Mouse (Mus musculus): ENCODE measurements around the gene Peli2. TPM values are rescaled to one million over a fixed set of nuclear protein-coding genes. Genes with fewer than 3 reads are reported as not detected.

Peli2 gene
- total RNA-seq, 2 experiments from 2014 or later = 13.5 to 21.0 TPM

- intact Hi-C loops (cut with DNase I) = no loop called here
- no peak for DNase-seq (ENCODE audit: low spot score in 2 of 2)
Observed at GRCm38 (mm10) chr14:48172026-48172425, 51.4 kb downstream of the Peli2 start.

- DNase-seq (ENCODE audit: low spot score in 2 of 2) = no peak
- intact Hi-C loops (cut with DNase I) = no loop called here
Observed at GRCm38 (mm10) chr14:48172876-48173275, 52.3 kb downstream of the Peli2 start.

- no peak for DNase-seq (ENCODE audit: low spot score in 2 of 2)
- intact Hi-C loops (cut with DNase I) = no loop called here
Observed at GRCm38 (mm10) chr14:48173840-48174239, 53.2 kb downstream of the Peli2 start.

- DNase-seq (ENCODE audit: low spot score in 2 of 2) = no peak
- intact Hi-C loops (cut with DNase I) = no loop called here
Observed at GRCm38 (mm10) chr14:48174356-48174755, 53.7 kb downstream of the Peli2 start.

GRCm38 (mm10) chr14:48175115-48175514, 54.5 kb downstream of the Peli2 start:
- intact Hi-C loops (cut with DNase I) = no loop called here
- DNase-seq (ENCODE audit: low spot score in 2 of 2) = no peak

GRCm38 (mm10) chr14:48178304-48178995, 57.8 kb downstream of the Peli2 start:
- intact Hi-C loops (cut with DNase I) = no loop called here
- DNase-seq (ENCODE audit: low spot score in 2 of 2) = no peak

GRCm38 (mm10) chr14:48179021-48179420, 58.4 kb downstream of the Peli2 start:
- intact Hi-C loops (cut with DNase I) = no loop called here

GRCm38 (mm10) chr14:48186302-48186701, 65.7 kb downstream of the Peli2 start:
- no peak for DNase-seq (ENCODE audit: low spot score in 2 of 2)
- intact Hi-C loops (cut with DNase I) = loop anchor here (5.0 kb wide), 1 partner anchor 114 kb away; no protein-coding TSS in a partner anchor

More at GRCm38 (mm10) chr14:48179021-48179420, 58.4 kb downstream of the Peli2 start:
- no peak for DNase-seq (ENCODE audit: low spot score in 2 of 2)

GRCm38 (mm10) chr14:48187100-48187499, 66.5 kb downstream of the Peli2 start:
- intact Hi-C loops (cut with DNase I) = loop anchor here (5.0 kb wide), 1 partner anchor 115 kb away; no protein-coding TSS in a partner anchor
- DNase-seq (ENCODE audit: low spot score in 2 of 2) = peak in 1 of 2 experiments; percentile 16

GRCm38 (mm10) chr14:48189330-48189729, 68.7 kb downstream of the Peli2 start:
- intact Hi-C loops (cut with DNase I) = loop anchor here (5.0 kb wide), 1 partner anchor 117 kb away; no protein-coding TSS in a partner anchor
- DNase-seq (ENCODE audit: low spot score in 2 of 2) = peak in 1 of 2 experiments; percentile 83

GRCm38 (mm10) chr14:48190946-48191345, 70.3 kb downstream of the Peli2 start:
- intact Hi-C loops (cut with DNase I) = no loop called here
- DNase-seq (ENCODE audit: low spot score in 2 of 2) = no peak

GRCm38 (mm10) chr14:48191925-48192324, 71.3 kb downstream of the Peli2 start:
- intact Hi-C loops (cut with DNase I) = no loop called here
- DNase-seq (ENCODE audit: low spot score in 2 of 2) = no peak

- intact Hi-C loops (cut with DNase I) = no loop called here
- no peak for DNase-seq (ENCODE audit: low spot score in 2 of 2)
Observed at GRCm38 (mm10) chr14:48196804-48197203, 76.2 kb downstream of the Peli2 start.

GRCm38 (mm10) chr14:48197287-48197686, 76.7 kb downstream of the Peli2 start:
- intact Hi-C loops (cut with DNase I) = no loop called here
- no peak for DNase-seq (ENCODE audit: low spot score in 2 of 2)

- intact Hi-C loops (cut with DNase I) = no loop called here
- no peak for DNase-seq (ENCODE audit: low spot score in 2 of 2)
Observed at GRCm38 (mm10) chr14:48198190-48198954, 77.7 kb downstream of the Peli2 start.

GRCm38 (mm10) chr14:48198957-48199356, 78.3 kb downstream of the Peli2 start:
- DNase-seq (ENCODE audit: low spot score in 2 of 2) = no peak
- intact Hi-C loops (cut with DNase I) = no loop called here

GRCm38 (mm10) chr14:48199506-48199905, 78.9 kb downstream of the Peli2 start:
- DNase-seq (ENCODE audit: low spot score in 2 of 2) = no peak
- intact Hi-C loops (cut with DNase I) = no loop called here

- intact Hi-C loops (cut with DNase I) = no loop called here
- no peak for DNase-seq (ENCODE audit: low spot score in 2 of 2)
Observed at GRCm38 (mm10) chr14:48200291-48200690, 79.7 kb downstream of the Peli2 start.

- intact Hi-C loops (cut with DNase I) = no loop called here
- DNase-seq (ENCODE audit: low spot score in 2 of 2) = no peak
Observed at GRCm38 (mm10) chr14:48200788-48201187, 80.2 kb downstream of the Peli2 start.

GRCm38 (mm10) chr14:48201403-48201802, 80.8 kb downstream of the Peli2 start:
- intact Hi-C loops (cut with DNase I) = no loop called here
- DNase-seq (ENCODE audit: low spot score in 2 of 2) = no peak

All from left cerebral cortex, postnatal 25 days (tissue).